Mouse (Mus musculus): Measurements from ENCODE around the gene Slc12a3. TPM values are rescaled to one million over a fixed set of nuclear protein-coding genes. Genes with fewer than 3 reads are reported as not detected.

Gene Slc12a3
- total and polyA plus RNA-seq, 2 experiments from 2014 or later, result 0.05 to 0.21 TPM

DNA sequence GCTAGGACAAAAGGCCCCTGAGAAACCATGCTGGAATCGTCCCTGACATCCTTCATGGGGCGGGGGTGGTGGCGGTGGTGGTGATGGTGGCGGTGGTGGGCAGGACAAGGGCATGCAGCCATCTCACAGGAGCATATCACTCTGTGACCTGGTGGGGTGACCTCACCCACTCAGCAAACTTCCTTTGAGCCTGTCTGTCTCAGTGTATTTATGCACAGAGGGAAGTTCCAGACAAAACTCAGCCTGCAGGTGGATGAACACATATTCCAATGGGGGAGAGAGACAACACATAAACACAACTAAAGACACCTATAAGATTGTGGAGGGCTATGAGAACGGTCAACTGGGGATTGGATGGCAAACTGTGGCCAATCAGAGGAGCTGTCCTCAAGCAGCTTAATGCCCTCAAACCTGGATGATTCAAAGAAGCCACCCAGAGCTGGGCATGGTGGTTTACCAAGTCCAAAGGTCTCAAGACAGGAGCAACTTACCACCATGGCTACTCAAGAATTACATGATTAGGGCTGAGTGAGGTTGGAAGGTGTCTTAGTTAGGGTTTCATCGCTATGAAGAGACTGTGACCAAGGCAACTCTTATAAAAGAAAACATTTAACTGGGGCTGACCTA lies 35.8 kb downstream of the Slc12a3 start:
- WGBS, result 94% methylated on average over 6 of the region's 6 CpGs

DNA sequence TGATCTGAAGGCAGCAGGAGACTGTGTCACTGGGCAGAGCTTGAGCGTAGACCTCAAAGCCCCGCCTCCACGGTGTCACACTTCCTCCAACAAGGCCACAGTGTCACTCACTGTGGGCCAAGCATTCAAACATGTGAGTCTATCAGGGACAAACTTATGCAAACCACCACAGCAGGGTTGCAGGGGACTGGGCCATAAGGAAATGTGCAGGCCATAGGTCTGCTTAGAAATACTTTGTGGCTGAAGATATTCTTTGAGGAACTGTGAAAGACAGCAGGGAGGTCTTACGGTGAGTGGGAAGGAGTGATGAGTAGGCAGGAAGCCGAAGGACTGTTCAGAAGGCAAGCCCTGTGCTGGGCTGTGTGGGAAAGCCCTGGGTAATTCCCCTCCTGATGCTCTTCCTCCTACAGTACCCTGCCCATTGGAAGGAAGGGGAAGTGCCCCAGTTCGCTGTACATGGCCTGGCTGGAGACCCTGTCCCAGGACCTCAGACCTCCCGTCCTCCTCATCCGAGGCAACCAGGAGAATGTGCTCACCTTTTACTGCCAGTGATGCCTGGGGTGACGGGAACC lies 36.5 kb downstream of the Slc12a3 start:
- 90% methylated on average over 9 of the region's 9 CpGs for WGBS

More for the DNA sequence above, 35.8 kb downstream of the Slc12a3 start:
- Histone ChIP-seq H3K36me3 (ENCODE audit: insufficient read depth, low read length) (no peaks in the 10 kb centered on the region), H3K4me2 (ENCODE audit: low read depth, low read length) (no peak overlapping the region), H3K27ac (no peak overlapping the region), H3K4me3 (ENCODE audit: low read length) (no peak overlapping the region), H3K4me1 (ENCODE audit: insufficient read depth, low read length) (no peaks in the 10 kb centered on the region), H3K9me3 (ENCODE audit: low read length) (no peaks in the 10 kb centered on the region), H3K9ac (replicated peaks; ENCODE audit: low read length) (no peak overlapping the region), H3K27me3 (ENCODE audit: insufficient read depth, low read length) (no peaks in the 10 kb centered on the region)
- no peak for DNase-seq (ENCODE audit: low spot score)
- TF ChIP-seq CTCF (IDR thresholded peaks at IDR 0.05; ENCODE audit: low read depth), result no peak
- ATAC-seq, result no peak

DNA sequence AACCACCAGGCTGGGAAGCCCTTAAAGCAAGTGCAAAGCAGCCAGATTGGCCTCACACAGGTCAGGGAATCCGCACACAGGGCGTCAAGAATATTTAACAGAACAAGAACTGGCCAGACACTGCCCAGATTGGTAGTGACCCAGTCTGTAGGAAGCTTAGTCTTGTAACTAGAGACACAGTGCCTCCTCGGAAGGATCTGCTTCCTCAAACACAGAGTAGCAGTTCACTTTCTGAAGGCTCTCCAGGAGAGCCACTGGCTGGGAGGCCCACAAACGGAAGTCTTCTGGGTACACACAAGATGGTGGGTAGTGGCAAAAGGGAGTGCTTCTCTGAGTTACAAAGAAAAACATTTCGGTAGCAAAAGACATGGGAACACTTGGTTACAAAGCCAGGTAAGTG lies 41.8 kb downstream of the Slc12a3 start:
- DNase-seq (ENCODE audit: low spot score) (no peak), ATAC-seq (no peak)
- Histone ChIP-seq H3K36me3 (ENCODE audit: insufficient read depth, low read length) (no peaks in the 10 kb centered on the region), H3K4me1 (ENCODE audit: insufficient read depth, low read length) (no peaks in the 10 kb centered on the region), H3K9me3 (ENCODE audit: low read length) (no peaks in the 10 kb centered on the region), H3K4me3 (ENCODE audit: low read length) (no peak overlapping the region), H3K9ac (replicated peaks; ENCODE audit: low read length) (no peak overlapping the region), H3K27me3 (ENCODE audit: insufficient read depth, low read length) (no peaks in the 10 kb centered on the region), H3K4me2 (ENCODE audit: low read depth, low read length) (no peak overlapping the region), H3K27ac (no peak overlapping the region)
- WGBS, result 83% methylated on average over 5 of the region's 5 CpGs
- TF ChIP-seq CTCF (IDR thresholded peaks at IDR 0.05; ENCODE audit: low read depth), result no peak

More for the DNA sequence above, 36.5 kb downstream of the Slc12a3 start:
- Histone ChIP-seq H3K27me3 (ENCODE audit: insufficient read depth, low read length) (no peaks in the 10 kb centered on the region), H3K4me3 (ENCODE audit: low read length) (no peak overlapping the region), H3K9ac (replicated peaks; ENCODE audit: low read length) (no peak overlapping the region), H3K36me3 (ENCODE audit: insufficient read depth, low read length) (no peaks in the 10 kb centered on the region), H3K4me2 (ENCODE audit: low read depth, low read length) (no peak overlapping the region), H3K9me3 (ENCODE audit: low read length) (no peaks in the 10 kb centered on the region), H3K27ac (no peak overlapping the region), H3K4me1 (ENCODE audit: insufficient read depth, low read length) (no peaks in the 10 kb centered on the region)
- DNase-seq (ENCODE audit: low spot score) (no peak), ATAC-seq (no peak)
- no peak for TF ChIP-seq CTCF (IDR thresholded peaks at IDR 0.05; ENCODE audit: low read depth)

DNA sequence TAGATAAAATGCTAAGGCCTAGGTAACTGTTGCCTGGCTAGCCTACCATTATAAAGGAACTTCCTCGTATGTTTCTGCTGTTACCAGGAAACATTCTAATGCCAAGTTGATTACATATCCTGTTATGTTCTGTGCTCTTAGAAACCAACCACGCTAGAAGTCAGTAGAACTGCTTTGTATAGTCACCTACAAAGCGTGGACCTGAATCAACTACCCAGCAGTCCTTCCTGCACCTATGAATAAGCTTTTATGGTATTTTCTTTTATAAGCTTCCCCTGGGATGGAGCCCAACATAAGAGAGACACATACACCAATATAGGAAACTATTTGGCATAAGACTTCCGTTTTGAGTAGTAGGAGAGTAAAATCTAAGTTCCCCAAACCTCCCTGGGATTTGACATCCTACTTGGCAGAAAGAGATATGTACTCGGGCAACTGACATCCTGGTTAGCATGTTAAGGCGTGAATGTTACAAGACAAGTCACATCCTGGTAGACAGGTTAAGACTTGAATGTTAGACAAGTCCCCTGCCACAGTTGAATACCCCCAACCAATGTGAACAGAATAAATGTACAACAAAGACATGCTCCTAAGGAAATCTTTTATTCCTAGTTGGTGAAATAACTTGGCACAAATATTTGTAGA lies 44.1 kb downstream of the Slc12a3 start:
- Histone ChIP-seq H3K4me1 (ENCODE audit: insufficient read depth, low read length) (peaks cover 2% of the 10 kb centered on the region; the same call in 1 of the 2 replicates), H3K4me2 (ENCODE audit: low read depth, low read length) (no peak overlapping the region), H3K36me3 (ENCODE audit: insufficient read depth, low read length) (no peaks in the 10 kb centered on the region), H3K27ac (no peak overlapping the region), H3K9ac (replicated peaks; ENCODE audit: low read length) (no peak overlapping the region), H3K9me3 (ENCODE audit: low read length) (no peaks in the 10 kb centered on the region), H3K27me3 (ENCODE audit: insufficient read depth, low read length) (no peaks in the 10 kb centered on the region), H3K4me3 (ENCODE audit: low read length) (no peak overlapping the region)
- WGBS, result 85% methylated on average over 6 of the region's 6 CpGs
- TF ChIP-seq CTCF (IDR thresholded peaks at IDR 0.05; ENCODE audit: low read depth), result no peak
- DNase-seq (ENCODE audit: low spot score) (no peak), ATAC-seq (no peak)

DNA sequence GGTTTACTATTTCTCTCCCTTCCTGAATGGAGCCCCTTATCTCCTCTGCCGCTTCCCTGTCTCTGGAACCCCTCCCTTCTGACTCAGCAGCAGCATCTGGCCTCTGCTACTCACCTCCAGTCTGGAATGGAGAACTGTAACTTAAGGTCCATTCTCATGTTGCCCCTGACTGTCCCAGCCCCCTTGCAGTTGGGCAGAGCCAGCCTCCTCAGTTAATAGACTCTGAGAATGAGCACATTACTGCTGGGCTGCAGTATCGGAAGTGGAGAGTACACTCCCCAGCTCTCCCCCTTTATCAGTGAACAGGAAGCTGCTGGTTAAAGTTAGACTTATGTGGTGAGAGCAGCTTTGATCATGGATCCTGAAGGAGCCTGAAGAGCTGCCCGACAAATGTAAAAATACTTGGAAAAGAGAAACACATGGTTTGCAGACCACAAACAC lies 46.6 kb downstream of the Slc12a3 start:
- H3K9me3 ChIP-seq (ENCODE audit: low read length), result no peaks in the 10 kb centered on the region
- H3K4me1 ChIP-seq (ENCODE audit: insufficient read depth, low read length), result peaks cover 4% of the 10 kb centered on the region; the same call in 1 of the 2 replicates
- ATAC-seq (no peak), DNase-seq (ENCODE audit: low spot score) (no peak)
- no peak overlapping the region for H3K4me3 ChIP-seq (ENCODE audit: low read length)
- WGBS, result 78% methylated on average over 3 of the region's 3 CpGs
- no peak for TF ChIP-seq CTCF (IDR thresholded peaks at IDR 0.05; ENCODE audit: low read depth)
- H3K27ac ChIP-seq, result no peak overlapping the region
- no peaks in the 10 kb centered on the region for H3K36me3 ChIP-seq (ENCODE audit: insufficient read depth, low read length)
- no peak overlapping the region for H3K4me2 ChIP-seq (ENCODE audit: low read depth, low read length)
- H3K9ac ChIP-seq (replicated peaks; ENCODE audit: low read length), result no peak overlapping the region
- no peaks in the 10 kb centered on the region for H3K27me3 ChIP-seq (ENCODE audit: insufficient read depth, low read length)

DNA sequence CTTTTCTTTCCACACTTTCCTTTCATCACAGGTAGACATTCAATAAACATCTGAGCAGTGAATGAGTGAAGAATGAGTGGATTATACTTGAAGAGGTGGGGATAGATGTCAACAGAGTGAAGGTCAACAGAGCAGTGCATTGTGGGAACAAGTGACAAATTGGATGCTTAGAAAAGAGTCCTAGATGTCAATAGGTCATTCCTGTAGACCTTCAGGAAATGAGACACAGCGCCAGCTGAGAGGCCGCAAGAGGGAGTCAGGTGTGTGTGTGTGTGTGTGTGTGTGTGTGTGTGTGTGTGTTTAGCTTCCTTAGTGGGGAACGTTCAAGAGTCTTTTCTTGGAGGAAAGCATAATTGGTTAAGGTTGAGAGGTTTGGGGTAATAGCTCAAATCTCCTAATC lies 47.2 kb downstream of the Slc12a3 start:
- TF ChIP-seq CTCF (IDR thresholded peaks at IDR 0.05; ENCODE audit: low read depth), result no peak
- Histone ChIP-seq H3K36me3 (ENCODE audit: insufficient read depth, low read length) (no peaks in the 10 kb centered on the region), H3K9ac (replicated peaks; ENCODE audit: low read length) (no peak overlapping the region), H3K4me3 (ENCODE audit: low read length) (no peak overlapping the region), H3K9me3 (ENCODE audit: low read length) (no peaks in the 10 kb centered on the region), H3K27ac (no peak overlapping the region), H3K4me2 (ENCODE audit: low read depth, low read length) (no peak overlapping the region), H3K4me1 (ENCODE audit: insufficient read depth, low read length) (peaks cover 4% of the 10 kb centered on the region; the same call in 1 of the 2 replicates), H3K27me3 (ENCODE audit: insufficient read depth, low read length) (no peaks in the 10 kb centered on the region)
- ATAC-seq (no peak), DNase-seq (ENCODE audit: low spot score) (no peak)
- 89% methylated on average over 3 of the region's 3 CpGs for whole genome bisulfite sequencing

DNA sequence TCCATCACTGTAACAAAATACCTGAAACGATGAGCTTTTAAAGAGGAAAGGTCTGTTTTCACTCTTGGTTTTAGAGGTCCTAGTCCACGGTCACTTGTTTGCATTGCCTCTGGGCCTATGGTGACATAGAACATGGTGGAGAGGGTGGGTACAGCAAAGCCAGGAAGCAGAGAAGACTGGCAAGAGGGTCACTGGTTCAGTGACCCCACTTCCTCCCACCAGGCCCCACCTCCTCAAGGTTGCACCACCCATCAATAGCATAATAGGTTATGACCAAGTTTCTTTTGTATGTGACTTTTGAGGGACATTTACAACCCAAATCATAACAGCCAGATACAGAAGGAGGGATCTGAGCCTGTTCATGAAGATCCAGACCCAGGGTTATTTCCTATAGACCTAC lies 47.6 kb downstream of the Slc12a3 start:
- Histone ChIP-seq H3K9ac (replicated peaks; ENCODE audit: low read length) (no peak overlapping the region), H3K4me2 (ENCODE audit: low read depth, low read length) (no peak overlapping the region), H3K9me3 (ENCODE audit: low read length) (no peaks in the 10 kb centered on the region), H3K36me3 (ENCODE audit: insufficient read depth, low read length) (no peaks in the 10 kb centered on the region), H3K4me3 (ENCODE audit: low read length) (no peak overlapping the region), H3K27ac (no peak overlapping the region), H3K4me1 (ENCODE audit: insufficient read depth, low read length) (peaks cover 4% of the 10 kb centered on the region; the same call in 1 of the 2 replicates), H3K27me3 (ENCODE audit: insufficient read depth, low read length) (no peaks in the 10 kb centered on the region)
- WGBS, result 89% methylated on average over 2 of the region's 2 CpGs
- TF ChIP-seq CTCF (IDR thresholded peaks at IDR 0.05; ENCODE audit: low read depth), result no peak
- DNase-seq (ENCODE audit: low spot score) (no peak), ATAC-seq (no peak)
